Comparison of ENCODE assay signal across 9 mouse cellular contexts in genomic region chr4:142193780-142194179, GRCm38 (mm10). TPM values are rescaled to one million over a fixed set of nuclear protein-coding genes. Genes with fewer than 3 reads are reported as not detected.
DNase-seq lines count a peak whose midpoint lies in the region; ATAC-seq and TF ChIP-seq lines count a peak whose summit lies in the region.
"Had no signal": no experiment of that assay in that cellular context is flagged by ENCODE, and none has a peak within 500 bp of the region (broad histone marks: within the 10 kb centered on the region; RNA-seq: fewer than 3 reads in every experiment).

No protein-coding gene starts in this region.

- no peak overlapping the region for H3K4me3 ChIP-seq in gastrocnemius, adult 2 months
- no peak overlapping the region for H3K4me3 ChIP-seq in kidney, embryonic 15.5 days (replicated peaks)
- H3K4me3 ChIP-seq in lung, postnatal 0 days (ENCODE audit: low read depth, low read length), result no peak overlapping the region
- no peak overlapping the region for H3K4me3 ChIP-seq in midbrain, embryonic 15.5 days
- H3K4me3 ChIP-seq in forebrain, embryonic 16.5 days (replicated peaks; ENCODE audit: low read length), result no peak overlapping the region
- H3K4me3 ChIP-seq: erythroblast, embryonic 14.5 days had no signal

- WGBS in kidney, embryonic 15.5 days, result 72% methylated on average over 7 of the region's 7 CpGs
- WGBS in lung, postnatal 0 days, result 68% methylated on average over 7 of the region's 7 CpGs
- 93% methylated on average over 7 of the region's 7 CpGs for WGBS in midbrain, embryonic 15.5 days
- WGBS in forebrain, embryonic 16.5 days, result 89% methylated on average over 7 of the region's 7 CpGs

- H3K4me1 ChIP-seq in kidney, embryonic 15.5 days, result peaks cover 30% of the 10 kb centered on the region
- no peaks in the 10 kb centered on the region; the same call in 1 of the 2 replicates for H3K4me1 ChIP-seq in lung, postnatal 0 days (ENCODE audit: insufficient read depth, low read depth, low read length)
- H3K4me1 ChIP-seq in midbrain, embryonic 15.5 days, result no peaks in the 10 kb centered on the region
- H3K4me1 ChIP-seq in forebrain, embryonic 16.5 days (replicated peaks; ENCODE audit: control insufficient read depth, insufficient read depth, low read length), result no peaks in the 10 kb centered on the region

- no peaks in the 10 kb centered on the region for H3K9me3 ChIP-seq in kidney, embryonic 15.5 days (replicated peaks)
- no peaks in the 10 kb centered on the region for H3K9me3 ChIP-seq in lung, postnatal 0 days (ENCODE audit: low read length)
- no peaks in the 10 kb centered on the region for H3K9me3 ChIP-seq in midbrain, embryonic 15.5 days
- no peaks in the 10 kb centered on the region for H3K9me3 ChIP-seq in forebrain, embryonic 16.5 days (ENCODE audit: control insufficient read depth, low read length)

- no peaks in the 10 kb centered on the region for H3K36me3 ChIP-seq in kidney, embryonic 15.5 days
- H3K36me3 ChIP-seq in lung, postnatal 0 days (ENCODE audit: insufficient read depth, low read length), result no peaks in the 10 kb centered on the region
- H3K36me3 ChIP-seq in midbrain, embryonic 15.5 days (replicated peaks), result no peaks in the 10 kb centered on the region
- no peaks in the 10 kb centered on the region for H3K36me3 ChIP-seq in forebrain, embryonic 16.5 days (ENCODE audit: control insufficient read depth, insufficient read depth)

- H3K27ac ChIP-seq in gastrocnemius, adult 2 months, result no peak overlapping the region
- peak overlapping the region; percentile 78 for H3K27ac ChIP-seq in kidney, embryonic 15.5 days
- peak overlapping the region; percentile 64 for H3K27ac ChIP-seq in lung, postnatal 0 days (ENCODE audit: low read length)
- no peak overlapping the region for H3K27ac ChIP-seq in midbrain, embryonic 15.5 days
- H3K27ac ChIP-seq in forebrain, embryonic 16.5 days (ENCODE audit: low read length), result no peak overlapping the region

- peak; percentile 60 for DNase-seq in gastrocnemius, adult 2 months
- DNase-seq in gastrocnemius, postnatal 4 days (ENCODE audit: low spot score in 2 of 2), result no peak
- peak; percentile 90 for DNase-seq in cerebellum, adult 9-11 months
- DNase-seq in lung, postnatal 0 days (ENCODE audit: low spot score), result peak; percentile 66
- DNase-seq in right cerebral cortex, adult 2 months (ENCODE audit: low spot score in 2 of 2), result no peak

- no peak for TF ChIP-seq EP300 in lung, postnatal 0 days (IDR thresholded peaks at IDR 0.05)

- peak; percentile 10; the same call in 1 of the 2 replicates for ATAC-seq in kidney, embryonic 15.5 days (replicated peaks; ENCODE audit: low FRiP score)
- ATAC-seq in lung, postnatal 0 days, result peak; percentile 83
- no peak for ATAC-seq in midbrain, embryonic 15.5 days (replicated peaks)
- no peak for ATAC-seq in forebrain, embryonic 16.5 days

- TF ChIP-seq CTCF in gastrocnemius, adult 2 months (IDR thresholded peaks at IDR 0.05), result no peak
- no peak for TF ChIP-seq CTCF in lung, postnatal 0 days (IDR thresholded peaks at IDR 0.05)

- intact Hi-C loops in gastrocnemius, adult 2 months (cut with DNase I), result no loop called here

- H3K27me3 ChIP-seq in kidney, embryonic 15.5 days, result no peaks in the 10 kb centered on the region
- H3K27me3 ChIP-seq in lung, postnatal 0 days (replicated peaks; ENCODE audit: insufficient read depth, low read length), result no peaks in the 10 kb centered on the region
- H3K27me3 ChIP-seq in midbrain, embryonic 15.5 days (replicated peaks), result no peaks in the 10 kb centered on the region
- H3K27me3 ChIP-seq in forebrain, embryonic 16.5 days (replicated peaks; ENCODE audit: control insufficient read depth, insufficient read depth, low read length), result no peaks in the 10 kb centered on the region

- no peak overlapping the region for H3K9ac ChIP-seq in kidney, embryonic 15.5 days
- no peak overlapping the region for H3K9ac ChIP-seq in lung, postnatal 0 days (replicated peaks; ENCODE audit: low read depth)
- H3K9ac ChIP-seq in midbrain, embryonic 15.5 days, result no peak overlapping the region
- no peak overlapping the region for H3K9ac ChIP-seq in forebrain, embryonic 16.5 days (replicated peaks; ENCODE audit: low read depth, low read length)

- no peak overlapping the region for H3K4me2 ChIP-seq in kidney, embryonic 15.5 days
- H3K4me2 ChIP-seq in lung, postnatal 0 days (replicated peaks; ENCODE audit: low read depth, low read length), result no peak overlapping the region
- H3K4me2 ChIP-seq in midbrain, embryonic 15.5 days, result no peak overlapping the region
- H3K4me2 ChIP-seq in forebrain, embryonic 16.5 days (ENCODE audit: low read length), result no peak overlapping the region

RNA-seq across cellular contexts. Expression of gene Kazn, which starts 45.4 kb away (rescaled TPM):
- 1 to 10 TPM; 1.5 to 2.3 TPM for total RNA-seq in gastrocnemius, adult 2 months (2021)
- 10 to 100 TPM; 10.1 to 10.5 TPM for total RNA-seq in gastrocnemius, postnatal 4 days (2021)
- 15.9 and 16.4 TPM in 2 replicates for polyA plus RNA-seq in kidney, embryonic 15.5 days (2015; fragmentation: Nextera tagmentation; extraction: Ambion mirVana)
- polyA plus RNA-seq in lung, postnatal 0 days (2015; fragmentation: Nextera tagmentation; extraction: Ambion mirVana), result 6.0 and 8.6 TPM in 2 replicates
- 33.6 and 34.3 TPM in 2 replicates for polyA plus RNA-seq in midbrain, embryonic 15.5 days (2015; fragmentation: Nextera tagmentation; extraction: Ambion mirVana)
- polyA plus RNA-seq in forebrain, embryonic 16.5 days (2015; fragmentation: Nextera tagmentation; extraction: Ambion mirVana), result 26.5 and 27.6 TPM in 2 replicates

Comparison
In these comparisons a context has a peak if more than half of its experiments do, and no peak if none do; other contexts are left out.
1. DNase-seq: peak in gastrocnemius, adult 2 months (single experiment), cerebellum, adult 9-11 months (single experiment) and lung, postnatal 0 days (single experiment); none in gastrocnemius, postnatal 4 days (0 of 2) and right cerebral cortex, adult 2 months (0 of 2).
2. H3K27ac ChIP-seq: peak in kidney, embryonic 15.5 days (single experiment) and lung, postnatal 0 days (single experiment); none in gastrocnemius, adult 2 months (single experiment), midbrain, embryonic 15.5 days (single experiment) and forebrain, embryonic 16.5 days (single experiment).
3. ATAC-seq: peak in kidney, embryonic 15.5 days (single experiment) and lung, postnatal 0 days (single experiment); none in midbrain, embryonic 15.5 days (single experiment) and forebrain, embryonic 16.5 days (single experiment).